Mouse (Mus musculus) ES-CJ7 (cell line): ENCODE measurements around the gene Gadd45gip1.

ENCODE experiments used
- DNase-seq: peaks from one replicate; pipeline ENCODE4 v3.0.0; 2011; ENCODE audit warnings: low read depth, low spot score

The Gadd45gip1 gene

GRCm38 (mm10) chr8:84832034-84832717 is 854 bp downstream of the Gadd45gip1 start:
- DNase-seq: peak; percentile 77

- DNase-seq: peak; percentile 61
These were observed 1.7 kb downstream of the Gadd45gip1 start for GRCm38 (mm10) chr8:84832759-84833742.

- no peak for DNase-seq
These were observed 2.9 kb downstream of the Gadd45gip1 start for GRCm38 (mm10) chr8:84834002-84834865.

- DNase-seq: no peak
These were observed 3.8 kb downstream of the Gadd45gip1 start for GRCm38 (mm10) chr8:84834866-84835855.

GRCm38 (mm10) chr8:84837149-84837911 is 6.0 kb downstream of the Gadd45gip1 start:
- DNase-seq: peak; percentile 61

GRCm38 (mm10) chr8:84837912-84838470 is 6.7 kb downstream of the Gadd45gip1 start:
- DNase-seq: no peak

GRCm38 (mm10) chr8:84838513-84838912 is 7.2 kb downstream of the Gadd45gip1 start:
- no peak for DNase-seq

- DNase-seq: no peak
These were observed 8.1 kb downstream of the Gadd45gip1 start for GRCm38 (mm10) chr8:84839411-84839810.

GRCm38 (mm10) chr8:84839875-84840247 is 8.5 kb downstream of the Gadd45gip1 start:
- DNase-seq: no peak

GRCm38 (mm10) chr8:84840248-84840999 is 9.1 kb downstream of the Gadd45gip1 start, which contains the start of gene Rad23a:
TSS of gene Rad23a (minus strand) at chr8:84840665.
- DNase-seq: peak; percentile 100

GRCm38 (mm10) chr8:84841514-84841913 is 10.2 kb downstream of the Gadd45gip1 start:
- DNase-seq: no peak

GRCm38 (mm10) chr8:84844397-84845070 is 13.2 kb downstream of the Gadd45gip1 start:
- peak; percentile 56 for DNase-seq

GRCm38 (mm10) chr8:84845355-84846093 is 14.2 kb downstream of the Gadd45gip1 start:
- DNase-seq: no peak

- peak; percentile 48 for DNase-seq
These were observed 14.9 kb downstream of the Gadd45gip1 start for GRCm38 (mm10) chr8:84846094-84846721.

GRCm38 (mm10) chr8:84846722-84847572 is 15.6 kb downstream of the Gadd45gip1 start, which contains the start of gene Calr:
TSS of gene Calr (minus strand) at chr8:84846934.
- peak; percentile 100 for DNase-seq
